Comparison of ENCODE assay signal across 8 mouse cellular contexts in the genomic region with DNA sequence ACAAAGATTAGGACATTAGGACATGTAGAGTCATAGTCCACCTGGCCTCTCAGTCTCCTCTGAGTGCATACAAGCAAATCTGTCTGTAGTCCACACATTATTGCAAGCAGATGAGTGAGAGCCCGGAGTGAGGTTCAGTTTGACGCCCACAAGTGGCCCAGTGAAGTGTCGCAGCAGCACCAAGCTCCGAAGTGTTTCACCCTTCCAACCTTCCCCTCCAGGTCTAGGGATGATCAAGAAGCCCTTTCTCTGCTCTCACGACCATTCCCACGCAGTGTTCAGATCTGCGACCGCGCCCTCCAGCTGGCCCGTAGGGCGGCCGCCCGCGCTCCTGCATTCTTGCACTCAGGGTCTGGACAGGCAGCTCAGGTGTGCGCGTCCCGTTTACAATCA. TPM values are rescaled to one million over a fixed set of nuclear protein-coding genes. Genes with fewer than 3 reads are reported as not detected.
DNase-seq lines count a peak whose midpoint lies in the region; ATAC-seq and TF ChIP-seq lines count a peak whose summit lies in the region.

No protein-coding gene starts in this region.

- under 1% methylated on average over 17 of the region's 17 CpGs for WGBS in embryonic facial prominence, embryonic 11.5 days
- under 1% methylated on average over 17 of the region's 17 CpGs for WGBS in hindbrain, embryonic 15.5 days
- WGBS in midbrain, embryonic 16.5 days: 2% methylated on average over 17 of the region's 17 CpGs

- DNase-seq in layer of hippocampus, adult 2 months (ENCODE audit: low spot score in 2 of 2): no peak
- no peak for DNase-seq in layer of hippocampus, postnatal 10 days (ENCODE audit: low spot score in 2 of 2)
- no peak for DNase-seq in embryonic facial prominence, embryonic 11.5 days (ENCODE audit: low spot score)
- DNase-seq in layer of hippocampus, adult 9-10 months (ENCODE audit: low spot score): no peak

- H3K9ac ChIP-seq in embryonic facial prominence, embryonic 11.5 days (replicated peaks; ENCODE audit: low read length): peak overlapping the region; percentile 73
- H3K9ac ChIP-seq in hindbrain, embryonic 15.5 days: peak overlapping the region; percentile 72
- H3K9ac ChIP-seq in midbrain, embryonic 16.5 days (ENCODE audit: low read depth, low read length): peak overlapping the region; percentile 69

- no peaks in the 10 kb centered on the region for H3K36me3 ChIP-seq in embryonic facial prominence, embryonic 11.5 days (replicated peaks; ENCODE audit: control insufficient read depth, insufficient read depth, low read depth, low read length)
- no peaks in the 10 kb centered on the region for H3K36me3 ChIP-seq in hindbrain, embryonic 15.5 days
- H3K36me3 ChIP-seq in midbrain, embryonic 16.5 days (ENCODE audit: control insufficient read depth, insufficient read depth, low read length): no peaks in the 10 kb centered on the region

- ATAC-seq in embryonic facial prominence, embryonic 11.5 days (replicated peaks; ENCODE audit: insufficient number of reproducible peaks, low FRiP score, low TSS enrichment, low read depth): no peak; the same call in 1 of the 2 replicates
- ATAC-seq in hindbrain, embryonic 15.5 days (ENCODE audit: low FRiP score, low read depth): no peak
- ATAC-seq in midbrain, embryonic 16.5 days: no peak
- no peak for ATAC-seq in activated CD4-positive, CD25-positive, alpha-beta regulatory T cell, adult 4 months
- ATAC-seq in CD4-positive, CD25-positive, alpha-beta regulatory T cell, adult 4 months: no peak

- H3K9me3 ChIP-seq in embryonic facial prominence, embryonic 11.5 days (replicated peaks; ENCODE audit: control insufficient read depth, low read length): no peaks in the 10 kb centered on the region
- H3K9me3 ChIP-seq in hindbrain, embryonic 15.5 days: no peaks in the 10 kb centered on the region
- H3K9me3 ChIP-seq in midbrain, embryonic 16.5 days (replicated peaks; ENCODE audit: control insufficient read depth, low read length, poor library complexity, severe bottlenecking): no peaks in the 10 kb centered on the region

- H3K4me3 ChIP-seq in layer of hippocampus, adult 2 months: peak overlapping the region; percentile 86
- H3K4me3 ChIP-seq in embryonic facial prominence, embryonic 11.5 days (ENCODE audit: low read depth, low read length): peak overlapping the region; percentile 72
- H3K4me3 ChIP-seq in hindbrain, embryonic 15.5 days: peak overlapping the region; percentile 60
- peak overlapping the region; percentile 81 for H3K4me3 ChIP-seq in midbrain, embryonic 16.5 days (ENCODE audit: low read depth, low read length)

- peak overlapping the region; percentile 74 for H3K4me2 ChIP-seq in embryonic facial prominence, embryonic 11.5 days (ENCODE audit: low read depth, low read length)
- H3K4me2 ChIP-seq in hindbrain, embryonic 15.5 days: peak overlapping the region; percentile 85
- peak overlapping the region; percentile 68 for H3K4me2 ChIP-seq in midbrain, embryonic 16.5 days (ENCODE audit: low read length)

- no peak for TF ChIP-seq CTCF in layer of hippocampus, adult 2 months (conservative IDR thresholded peaks at IDR 0.05)

- H3K4me1 ChIP-seq in embryonic facial prominence, embryonic 11.5 days (ENCODE audit: control insufficient read depth, insufficient read depth, low read length): no peaks in the 10 kb centered on the region
- peaks cover 14% of the 10 kb centered on the region; the same call in 1 of the 2 replicates for H3K4me1 ChIP-seq in hindbrain, embryonic 15.5 days (replicated peaks)
- H3K4me1 ChIP-seq in midbrain, embryonic 16.5 days (ENCODE audit: control insufficient read depth, insufficient read depth, low read length): no peaks in the 10 kb centered on the region; the same call in 1 of the 2 replicates

- 0 out of 2 replicates have a peak, but pooled peaks cover 3% of the 10 kb centered on the region for H3K27me3 ChIP-seq in embryonic facial prominence, embryonic 11.5 days (ENCODE audit: control insufficient read depth, insufficient read depth, low read length)
- H3K27me3 ChIP-seq in hindbrain, embryonic 15.5 days: no peaks in the 10 kb centered on the region
- H3K27me3 ChIP-seq in midbrain, embryonic 16.5 days (ENCODE audit: control insufficient read depth, insufficient read depth, low read depth, low read length): peaks cover 7% of the 10 kb centered on the region; the same call in 1 of the 2 replicates

- peak overlapping the region; percentile 89 for H3K27ac ChIP-seq in layer of hippocampus, adult 2 months
- no peak overlapping the region for H3K27ac ChIP-seq in embryonic facial prominence, embryonic 11.5 days (replicated peaks; ENCODE audit: low read depth, low read length)
- peak overlapping the region; percentile 62; the same call in 1 of the 2 replicates for H3K27ac ChIP-seq in hindbrain, embryonic 15.5 days (replicated peaks)
- H3K27ac ChIP-seq in midbrain, embryonic 16.5 days (ENCODE audit: low read length): peak overlapping the region; percentile 60; the same call in 1 of the 2 replicates

RNA-seq across cellular contexts. Expression of gene Arhgef26, which starts 0.3 kb away (rescaled TPM):
- total RNA-seq in layer of hippocampus, adult 2 months (2021): 10 to 100 TPM; 59.2 to 60.0 TPM
- 10 to 100 TPM; 47.6 to 47.8 TPM for total RNA-seq in layer of hippocampus, postnatal 10 days (2021)
- polyA plus RNA-seq in embryonic facial prominence, embryonic 11.5 days (2014; fragmentation: Nextera tagmentation; extraction: Ambion mirVana): 4.3 and 4.7 TPM in 2 replicates
- polyA plus RNA-seq in hindbrain, embryonic 15.5 days (2015; fragmentation: Nextera tagmentation; extraction: Ambion mirVana): 14.3 and 14.7 TPM in 2 replicates
- polyA plus RNA-seq in midbrain, embryonic 16.5 days (2015; fragmentation: Nextera tagmentation; extraction: Ambion mirVana): 10.7 and 12.9 TPM in 2 replicates
- polyA plus RNA-seq in activated CD4-positive, CD25-positive, alpha-beta regulatory T cell, adult 4 months (2017; shearing (Covaris generic)): under 1 TPM; 0.08 to 0.53 TPM
- polyA plus RNA-seq in CD4-positive, CD25-positive, alpha-beta regulatory T cell, adult 4 months (2017; shearing (Covaris generic)): under 1 TPM in 1 of 2 experiments, not detected in 1; 0.27 TPM
